Mouse (Mus musculus) hindbrain, postnatal 0 days (tissue): ENCODE measurements around the gene Mia2. TPM values are rescaled to one million over a fixed set of nuclear protein-coding genes. Genes with fewer than 3 reads are reported as not detected.

ENCODE experiments used
- ATAC-seq: fragments of 200-750 bp; cut with Nextera tagmentation; 2 replicates; pipeline ENCODE4 v1.8.0; 2017; ENCODE audit warnings: mild to moderate bottlenecking, moderate TSS enrichment, moderate library complexity
- DNase-seq: peaks from one replicate; pipeline ENCODE4 v3.0.0-alpha.2; 2015; ENCODE audit warnings: low spot score
- H3K27ac ChIP-seq: fragments of 300-500 bp; sonication (generic); 2 replicates; pipeline ENCODE4 v1.5.1; 2014; ENCODE audit warnings: mild to moderate bottlenecking
- H3K27me3 ChIP-seq: fragments of 300-500 bp; sonication (generic); 2 replicates; pipeline ENCODE4 v1.6.1; 2014; ENCODE audit warnings: low read length, mixed read lengths; ENCODE audit not compliant: insufficient read depth
- H3K36me3 ChIP-seq: fragments of 300-500 bp; sonication (generic); 2 replicates; pipeline ENCODE4 v1.6.1; 2014; ENCODE audit warnings: low read length, mixed read lengths; ENCODE audit not compliant: insufficient read depth
- H3K4me1 ChIP-seq: fragments of 300-500 bp; sonication (generic); 2 replicates; pipeline ENCODE4 v1.6.1; 2014; ENCODE audit warnings: antibody characterized with exemption, low read length, mixed read lengths; ENCODE audit not compliant: insufficient read depth
- H3K4me2 ChIP-seq: fragments of 300-500 bp; sonication (generic); 2 replicates; pipeline ENCODE4 v1.6.1; 2014; ENCODE audit warnings: low read depth, mild to moderate bottlenecking, low read length, moderate library complexity, mixed read lengths
- H3K4me3 ChIP-seq: fragments of 300-500 bp; sonication (generic); 2 replicates; pipeline ENCODE4 v1.5.1; 2014; ENCODE audit warnings: low read length
- H3K9ac ChIP-seq: fragments of 300-500 bp; sonication (generic); replicated peaks from 2 replicates; pipeline ENCODE4 v1.6.1; 2014; ENCODE audit warnings: mild to moderate bottlenecking, low read length, moderate library complexity, mixed read lengths
- H3K9me3 ChIP-seq: fragments of 300-500 bp; sonication (generic); 2 replicates; pipeline ENCODE4 v1.6.1; 2016; ENCODE audit warnings: low read length, mixed read lengths
- CTCF ChIP-seq: IDR thresholded peaks from 2 replicates; pipeline ENCODE4 v1.5.1; 2016; ENCODE audit warnings: antibody characterized with exemption, control low read depth, low read depth
- WGBS: fragments of 180-500 bp; shearing (Covaris S2); extraction: QIAGEN DNeasy Blood & Tissue Kit; methylation state at CpG from one replicate; pipeline ENCODE4 v1.1.7; 2014; 5-methylcytosine and 5-hydroxymethylcytosine counted together
- polyA plus RNA-seq: library from polyadenylated mRNA; unstranded; fragments of >200 nt; fragmentation: Nextera tagmentation; extraction: Ambion mirVana; gene quantifications from 2 replicates; pipeline ENCODE4 v1.2.1, GENCODE M21; 2015
- total RNA-seq: library from RNA; depleted of rRNA; stranded (reverse); fragments of >200 nt; gene quantifications from 2 replicates; pipeline ENCODE4 v1.2.3, GENCODE M21; 2014

The Mia2 gene
- total and polyA plus RNA-seq, 2 experiments from 2014 or later, result 24.9 to 38.2 TPM

- no peaks in the 10 kb centered on the region for H3K27me3 ChIP-seq
- H3K4me1 ChIP-seq, result no peaks in the 10 kb centered on the region
- H3K4me2 ChIP-seq, result no peak overlapping the region
- ATAC-seq (no peak), DNase-seq (no peak)
- H3K9me3 ChIP-seq, result no peaks in the 10 kb centered on the region
- WGBS, result 84% methylated on average over 12 of the region's 12 CpGs
- no peak overlapping the region for H3K9ac ChIP-seq
- no peak overlapping the region for H3K4me3 ChIP-seq
- TF ChIP-seq CTCF, result no peak
- H3K27ac ChIP-seq, result no peak overlapping the region
- peaks cover 27% of the 10 kb centered on the region for H3K36me3 ChIP-seq
These were observed 92.6 kb downstream of the Mia2 start for GRCm38 (mm10) chr12:59188086-59188682.

DNA sequence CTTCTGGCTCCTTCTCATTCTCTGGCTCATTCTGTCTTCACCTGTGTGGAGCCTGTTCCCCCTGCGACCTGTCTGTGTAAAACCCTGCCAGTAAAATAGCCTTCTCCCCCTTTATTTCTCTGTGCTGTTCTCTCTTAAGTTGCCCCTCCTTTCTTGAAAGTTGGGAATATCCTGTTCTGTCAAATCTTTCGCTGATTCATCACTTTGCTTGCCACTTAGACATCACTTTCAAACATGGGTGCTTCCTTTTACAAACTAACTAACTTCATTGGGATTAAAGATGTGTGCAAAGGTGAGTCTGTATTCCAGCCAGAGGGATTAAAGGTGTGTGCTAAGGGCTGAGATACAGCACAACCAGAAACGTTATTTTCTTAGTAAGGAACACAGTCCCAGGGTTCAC, 98.0 kb downstream of the Mia2 start:
- DNase-seq (no peak), ATAC-seq (no peak)
- WGBS, result 87% methylated on average over 3 of the region's 3 CpGs
- no peak overlapping the region for H3K27ac ChIP-seq
- H3K4me2 ChIP-seq, result no peak overlapping the region
- no peak for TF ChIP-seq CTCF
- no peak overlapping the region for H3K9ac ChIP-seq
- H3K9me3 ChIP-seq, result no peaks in the 10 kb centered on the region
- H3K27me3 ChIP-seq, result no peaks in the 10 kb centered on the region
- H3K4me1 ChIP-seq, result no peaks in the 10 kb centered on the region
- no peak overlapping the region for H3K4me3 ChIP-seq
- peaks cover 10% of the 10 kb centered on the region for H3K36me3 ChIP-seq

DNA sequence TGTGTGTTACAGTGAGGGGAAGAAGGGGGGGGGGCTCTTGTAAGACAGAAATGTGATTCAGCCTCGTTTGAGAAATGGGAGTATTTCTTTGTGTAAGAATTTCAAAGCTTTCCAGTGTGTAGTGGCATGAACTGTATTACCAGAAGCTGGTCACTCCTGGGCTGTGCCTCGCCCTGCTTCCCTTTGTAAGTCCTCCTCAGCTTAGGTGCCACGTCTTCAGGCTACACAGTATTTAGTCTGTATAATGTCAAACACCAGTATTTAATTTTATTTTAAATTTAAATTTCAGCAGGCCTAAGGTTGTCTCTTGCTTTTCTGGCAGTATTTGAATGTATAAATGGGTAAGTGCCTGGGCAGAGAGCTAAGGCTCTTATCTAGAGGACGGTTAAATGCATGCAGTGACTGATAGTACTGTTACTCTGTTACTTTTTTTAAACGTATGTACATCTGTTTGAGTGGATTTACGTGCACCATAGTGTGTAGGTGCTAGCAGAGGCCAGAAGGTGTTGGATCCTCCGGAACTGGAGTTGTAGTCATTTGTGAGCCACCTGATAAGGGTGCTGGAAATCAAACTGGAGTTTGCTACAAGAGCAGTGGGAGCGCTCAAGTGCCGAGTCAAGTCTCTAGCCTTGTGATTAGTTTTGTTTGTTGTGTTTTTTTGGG, 98.9 kb downstream of the Mia2 start:
- Histone ChIP-seq H3K4me1 (no peaks in the 10 kb centered on the region), H3K36me3 (peaks cover 10% of the 10 kb centered on the region), H3K9me3 (no peaks in the 10 kb centered on the region), H3K9ac (no peak overlapping the region), H3K4me3 (no peak overlapping the region), H3K4me2 (no peak overlapping the region), H3K27ac (no peak overlapping the region), H3K27me3 (no peaks in the 10 kb centered on the region)
- WGBS, result 89% methylated on average over 9 of the region's 9 CpGs
- TF ChIP-seq CTCF, result no peak
- DNase-seq (no peak), ATAC-seq (no peak)

GRCm38 (mm10) chr12:59195065-59195464, 99.5 kb downstream of the Mia2 start:
- Histone ChIP-seq H3K9ac (no peak overlapping the region), H3K4me2 (no peak overlapping the region), H3K9me3 (no peaks in the 10 kb centered on the region), H3K27me3 (no peaks in the 10 kb centered on the region), H3K4me3 (no peak overlapping the region), H3K27ac (no peak overlapping the region), H3K4me1 (no peaks in the 10 kb centered on the region), H3K36me3 (peaks cover 11% of the 10 kb centered on the region; the same call in 1 of the 2 replicates)
- TF ChIP-seq CTCF, result no peak
- WGBS, result 94% methylated on average over 4 of the region's 4 CpGs
- no peak for ATAC-seq
- DNase-seq, result no peak

- H3K4me1 ChIP-seq, result no peaks in the 10 kb centered on the region
- H3K9me3 ChIP-seq, result no peaks in the 10 kb centered on the region
- H3K27me3 ChIP-seq, result no peaks in the 10 kb centered on the region
- no peak overlapping the region for H3K4me3 ChIP-seq
- H3K36me3 ChIP-seq, result peaks cover 14% of the 10 kb centered on the region; the same call in 1 of the 2 replicates
- DNase-seq (no peak), ATAC-seq (no peak)
- WGBS, result 74% methylated on average over 4 of the region's 4 CpGs
- H3K9ac ChIP-seq, result no peak overlapping the region
- no peak overlapping the region for H3K27ac ChIP-seq
- no peak overlapping the region for H3K4me2 ChIP-seq
- TF ChIP-seq CTCF, result no peak
These were observed 100.3 kb downstream of the Mia2 start for GRCm38 (mm10) chr12:59195941-59196340.

DNA sequence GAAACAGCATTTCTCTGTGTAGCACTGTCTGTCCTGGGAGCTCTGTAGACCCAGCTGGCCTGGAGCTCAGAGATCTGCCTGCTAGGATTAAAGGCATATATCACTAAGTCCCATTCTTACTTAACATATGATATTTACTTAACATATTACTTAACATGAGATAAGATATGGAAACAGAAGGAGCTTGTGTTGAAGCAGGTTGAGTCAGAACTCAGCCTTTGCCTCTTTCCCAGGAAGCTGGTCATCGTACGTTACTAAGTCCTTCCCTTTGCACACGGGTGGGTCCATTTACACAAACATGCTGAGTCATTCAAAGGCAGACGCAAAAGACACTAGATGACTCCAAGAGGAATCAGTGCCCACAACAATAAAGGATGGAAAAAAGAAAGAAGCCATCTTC, 103.2 kb downstream of the Mia2 start:
- no peaks in the 10 kb centered on the region for H3K27me3 ChIP-seq
- TF ChIP-seq CTCF, result no peak
- H3K4me2 ChIP-seq, result no peak overlapping the region
- no peak overlapping the region for H3K27ac ChIP-seq
- DNase-seq (no peak), ATAC-seq (no peak)
- no peak overlapping the region for H3K4me3 ChIP-seq
- no peaks in the 10 kb centered on the region for H3K9me3 ChIP-seq
- WGBS, result 82% methylated on average over 4 of the region's 4 CpGs
- H3K36me3 ChIP-seq, result peaks cover 13% of the 10 kb centered on the region; the same call in 1 of the 2 replicates
- H3K4me1 ChIP-seq, result no peaks in the 10 kb centered on the region
- no peak overlapping the region for H3K9ac ChIP-seq

DNA sequence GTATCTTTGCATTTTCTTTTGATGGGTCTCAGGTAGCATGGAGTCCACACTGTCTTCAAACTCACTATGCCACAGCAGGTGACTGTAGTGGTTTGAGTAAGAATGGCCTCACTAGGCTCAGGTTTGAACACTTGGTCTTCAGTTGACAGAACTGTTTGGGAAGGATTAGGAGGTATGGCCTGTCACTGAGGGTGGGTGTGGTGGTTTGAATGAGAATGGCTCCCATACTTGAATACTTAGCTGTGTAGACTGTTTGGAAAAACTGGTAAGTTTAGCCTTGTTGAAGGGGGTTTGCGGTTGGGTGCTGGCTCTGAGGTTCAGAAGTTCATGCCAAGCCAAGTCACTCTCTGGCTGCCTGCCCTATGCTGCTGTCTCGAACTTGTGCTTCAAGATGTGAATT, 103.8 kb downstream of the Mia2 start:
- no peak overlapping the region for H3K27ac ChIP-seq
- no peak overlapping the region for H3K9ac ChIP-seq
- H3K4me1 ChIP-seq, result no peaks in the 10 kb centered on the region
- no peaks in the 10 kb centered on the region for H3K9me3 ChIP-seq
- no peak for ATAC-seq
- WGBS, result 93% methylated on average over 2 of the region's 2 CpGs
- peaks cover 17% of the 10 kb centered on the region; the same call in 1 of the 2 replicates for H3K36me3 ChIP-seq
- no peak for DNase-seq
- no peak overlapping the region for H3K4me2 ChIP-seq
- TF ChIP-seq CTCF, result no peak
- H3K4me3 ChIP-seq, result no peak overlapping the region
- no peaks in the 10 kb centered on the region for H3K27me3 ChIP-seq
